Mouse (Mus musculus): Measurements from ENCODE around the gene Ggact.

Gene Ggact

GRCm38 (mm10) chr14:122766448-122766847 lies 147.1 kb downstream of the Ggact start:
- in situ Hi-C loops (cut with MboI, MseI): no loop called here

All from regulatory T cell (primary cell).